Mouse (Mus musculus) limb, embryonic 15.5 days (tissue): Measurements from ENCODE around the gene Lrig1. TPM values are rescaled to one million over a fixed set of nuclear protein-coding genes. Genes with fewer than 3 reads are reported as not detected.

Experiments used
- ATAC-seq: fragments of 200-750 bp; cut with Nextera tagmentation; 2 replicates; pipeline ENCODE4 v1.8.0; 2017; ENCODE audit warnings: low read depth, moderate TSS enrichment; ENCODE audit not compliant: insufficient number of reproducible peaks, low FRiP score, low TSS enrichment
- H3K27ac ChIP-seq: fragments of 300-500 bp; sonication (generic); 2 replicates; pipeline ENCODE4 v1.5.1; 2015; ENCODE audit warnings: moderate library complexity, mild to moderate bottlenecking, inconsistent platforms
- H3K27me3 ChIP-seq: fragments of 300-500 bp; sonication (generic); 2 replicates; pipeline ENCODE4 v1.6.1; 2015; ENCODE audit warnings: inconsistent platforms
- H3K36me3 ChIP-seq: fragments of 300-500 bp; sonication (generic); 2 replicates; pipeline ENCODE4 v1.6.1; 2015; ENCODE audit warnings: inconsistent platforms
- H3K4me1 ChIP-seq: fragments of 300-500 bp; sonication (generic); 2 replicates; pipeline ENCODE4 v1.6.1; 2015; ENCODE audit warnings: inconsistent platforms
- H3K4me2 ChIP-seq: fragments of 300-500 bp; sonication (generic); 2 replicates; pipeline ENCODE4 v1.6.1; 2015; ENCODE audit warnings: mild to moderate bottlenecking, inconsistent platforms
- H3K4me3 ChIP-seq: fragments of 300-500 bp; sonication (generic); 2 replicates; pipeline ENCODE4 v1.5.1; 2015; ENCODE audit warnings: mild to moderate bottlenecking, inconsistent platforms
- H3K9ac ChIP-seq: fragments of 300-500 bp; sonication (generic); 2 replicates; pipeline ENCODE4 v1.6.1; 2015; ENCODE audit warnings: inconsistent platforms
- H3K9me3 ChIP-seq: fragments of 300-500 bp; sonication (generic); 2 replicates; pipeline ENCODE4 v1.6.1; 2016; ENCODE audit warnings: inconsistent platforms
- WGBS: fragments of 180-500 bp; shearing (Covaris S2); methylation state at CpG from one replicate; pipeline ENCODE4 v1.1.7; 2015; 5-methylcytosine and 5-hydroxymethylcytosine counted together
- polyA plus RNA-seq: library from polyadenylated mRNA; unstranded; fragments of >200 nt; fragmentation: Nextera tagmentation; extraction: Ambion mirVana; gene quantifications from 2 replicates; pipeline ENCODE4 v1.2.1, GENCODE M21; 2015

The Lrig1 gene
- polyA plus RNA-seq, 1 experiment from 2014 or later: 22.5 TPM

DNA sequence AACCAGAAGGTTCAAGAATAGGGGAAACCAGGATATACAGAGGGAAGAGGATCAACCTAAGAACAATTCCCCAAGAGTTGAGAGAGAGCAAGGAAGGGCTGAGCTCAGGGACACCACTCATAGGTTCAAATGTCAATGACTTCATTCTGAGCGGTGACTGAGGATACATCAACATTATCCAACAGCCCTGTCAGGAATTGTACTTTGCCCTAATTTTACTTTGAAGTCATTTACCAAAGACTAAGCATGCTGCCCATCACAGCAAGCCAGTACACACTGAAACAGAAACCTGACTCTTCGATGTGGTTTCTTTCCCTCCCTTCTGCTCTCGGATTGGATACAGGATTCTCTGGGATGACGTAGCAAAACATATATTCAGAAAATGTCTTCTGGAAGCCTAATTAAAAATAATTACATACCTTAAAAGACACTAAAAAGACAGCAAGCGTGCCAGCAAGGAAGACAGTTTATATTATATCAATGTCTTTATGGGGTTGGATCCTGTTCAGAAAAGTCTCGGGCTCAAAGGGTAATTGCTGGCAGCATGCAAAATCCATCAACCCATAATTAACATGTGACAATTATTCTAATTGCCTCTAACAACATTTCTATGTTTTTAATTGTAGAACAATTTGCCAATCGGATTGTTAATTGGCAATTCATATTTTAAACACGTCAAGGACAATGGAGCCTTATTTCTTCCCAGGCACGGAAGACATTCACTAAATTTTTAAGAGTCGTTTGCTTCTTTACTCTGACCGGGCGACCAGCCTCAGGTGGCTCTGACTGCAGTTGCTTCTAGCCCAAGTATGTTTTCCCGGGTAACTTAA, 15.1 kb upstream of the Lrig1 start:
- Histone ChIP-seq H3K4me3 (no peak overlapping the region), H3K4me1 (peaks cover 20% of the 10 kb centered on the region; the same call in 1 of the 2 replicates), H3K36me3 (no peaks in the 10 kb centered on the region), H3K27ac (peak overlapping the region; percentile 5; the same call in 1 of the 2 replicates), H3K27me3 (no peaks in the 10 kb centered on the region), H3K9ac (no peak overlapping the region), H3K4me2 (peak overlapping the region; percentile 20; the same call in 1 of the 2 replicates), H3K9me3 (no peaks in the 10 kb centered on the region)
- WGBS: 17% methylated on average over 13 of the region's 13 CpGs
- ATAC-seq: no peak

DNA sequence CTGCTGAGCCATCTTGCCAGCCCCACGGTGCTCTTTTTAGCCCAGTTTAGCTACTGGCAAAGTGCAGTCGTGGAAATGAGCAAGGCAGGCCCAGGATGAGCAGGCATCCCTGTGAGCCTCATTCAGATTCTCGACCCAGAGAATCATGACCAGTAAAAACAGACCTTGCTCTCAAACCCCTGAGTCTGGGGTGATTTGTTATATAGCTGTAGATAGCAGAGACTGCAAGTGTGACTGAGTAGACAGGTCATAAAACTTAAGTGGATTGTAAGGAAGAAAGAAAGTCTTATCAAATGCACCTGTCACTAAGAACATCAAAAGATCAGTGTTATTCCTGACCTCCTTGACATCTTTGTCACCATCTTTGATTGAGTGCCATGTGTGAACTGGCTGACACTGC, 9.9 kb upstream of the Lrig1 start:
- Histone ChIP-seq H3K27me3 (no peaks in the 10 kb centered on the region), H3K27ac (no peak overlapping the region), H3K9ac (no peak overlapping the region), H3K9me3 (no peaks in the 10 kb centered on the region), H3K36me3 (no peaks in the 10 kb centered on the region), H3K4me2 (no peak overlapping the region), H3K4me1 (peaks cover 8% of the 10 kb centered on the region; the same call in 1 of the 2 replicates), H3K4me3 (no peak overlapping the region)
- ATAC-seq: no peak
- 32% methylated on average over 3 of the region's 3 CpGs for WGBS

DNA sequence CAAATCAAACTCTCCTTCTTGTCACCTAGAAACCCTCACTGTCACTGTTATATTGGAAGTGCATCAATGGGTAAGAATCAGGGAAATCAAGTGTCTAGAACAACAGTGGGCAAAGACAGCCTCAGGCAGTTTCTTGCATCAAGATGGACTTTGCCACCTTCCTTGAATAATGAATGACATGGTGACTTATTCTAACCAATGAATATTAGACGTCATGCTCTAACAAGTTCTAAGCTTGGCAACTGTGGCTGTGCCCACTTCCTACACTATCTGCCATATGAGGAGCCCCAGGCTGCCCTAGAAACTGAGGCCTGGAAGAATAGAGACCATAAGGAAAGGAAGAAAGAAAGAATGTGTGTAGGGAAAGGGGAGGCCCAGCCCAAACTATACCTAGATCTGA, 9.2 kb upstream of the Lrig1 start:
- WGBS: 73% methylated on average over 1 of the region's 1 CpGs
- no peak overlapping the region for H3K4me2 ChIP-seq

DNA sequence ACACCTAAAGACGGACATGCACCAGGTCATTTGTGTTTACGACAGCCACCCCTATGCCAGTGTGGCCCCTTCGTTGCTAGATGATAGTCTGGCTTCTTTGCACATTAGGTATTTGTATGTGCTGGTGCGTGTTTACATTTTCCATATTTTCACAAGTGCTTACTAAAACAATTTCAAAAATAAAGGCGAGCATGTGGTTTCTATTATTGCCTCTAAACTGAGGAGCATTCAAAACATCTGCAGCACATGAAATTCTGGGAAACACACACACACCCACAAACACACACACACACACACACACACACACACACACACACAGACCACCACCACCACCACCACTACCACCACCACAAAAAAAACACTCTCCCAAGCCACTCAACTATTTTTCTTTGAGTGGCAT, 7.3 kb upstream of the Lrig1 start:
- no peaks in the 10 kb centered on the region for H3K9me3 ChIP-seq
- ATAC-seq: no peak
- H3K4me3 ChIP-seq: no peak overlapping the region
- no peak overlapping the region for H3K9ac ChIP-seq
- H3K27me3 ChIP-seq: no peaks in the 10 kb centered on the region
- H3K4me1 ChIP-seq: peaks cover 13% of the 10 kb centered on the region
- H3K36me3 ChIP-seq: no peaks in the 10 kb centered on the region
- 38% methylated on average over 5 of the region's 5 CpGs for WGBS
- no peak overlapping the region for H3K27ac ChIP-seq
- H3K4me2 ChIP-seq: no peak overlapping the region

More for the DNA sequence above, 9.2 kb upstream of the Lrig1 start:
- no peak for ATAC-seq
- Histone ChIP-seq H3K9me3 (no peaks in the 10 kb centered on the region), H3K27me3 (no peaks in the 10 kb centered on the region), H3K4me1 (peaks cover 8% of the 10 kb centered on the region; the same call in 1 of the 2 replicates), H3K9ac (no peak overlapping the region), H3K4me3 (no peak overlapping the region), H3K27ac (no peak overlapping the region), H3K36me3 (no peaks in the 10 kb centered on the region)

DNA sequence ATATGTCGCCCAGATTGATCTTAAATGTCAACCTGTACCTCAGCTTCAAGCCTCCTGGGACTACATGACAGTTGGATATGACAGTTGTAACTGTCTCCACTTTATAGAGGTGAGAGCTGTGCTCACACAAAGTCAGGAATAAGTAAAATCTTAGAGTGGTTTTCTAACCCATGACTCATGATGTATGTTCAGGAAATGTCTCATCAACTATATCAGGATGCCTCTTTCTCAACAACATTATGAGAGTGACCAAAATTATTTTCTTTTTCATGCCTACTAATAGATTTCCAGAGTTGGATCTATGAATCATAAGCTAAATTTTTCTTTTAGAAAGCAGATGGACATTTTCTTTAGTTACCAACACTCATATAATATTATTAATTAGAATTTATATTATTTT, 6.0 kb upstream of the Lrig1 start:
- 67% methylated on average over 1 of the region's 1 CpGs for WGBS
- H3K27me3 ChIP-seq: no peaks in the 10 kb centered on the region
- no peak overlapping the region for H3K9ac ChIP-seq
- H3K4me2 ChIP-seq: no peak overlapping the region
- H3K4me3 ChIP-seq: no peak overlapping the region
- H3K9me3 ChIP-seq: no peaks in the 10 kb centered on the region
- H3K27ac ChIP-seq: no peak overlapping the region
- no peak for ATAC-seq
- H3K4me1 ChIP-seq: peaks cover 22% of the 10 kb centered on the region
- H3K36me3 ChIP-seq: no peaks in the 10 kb centered on the region

DNA sequence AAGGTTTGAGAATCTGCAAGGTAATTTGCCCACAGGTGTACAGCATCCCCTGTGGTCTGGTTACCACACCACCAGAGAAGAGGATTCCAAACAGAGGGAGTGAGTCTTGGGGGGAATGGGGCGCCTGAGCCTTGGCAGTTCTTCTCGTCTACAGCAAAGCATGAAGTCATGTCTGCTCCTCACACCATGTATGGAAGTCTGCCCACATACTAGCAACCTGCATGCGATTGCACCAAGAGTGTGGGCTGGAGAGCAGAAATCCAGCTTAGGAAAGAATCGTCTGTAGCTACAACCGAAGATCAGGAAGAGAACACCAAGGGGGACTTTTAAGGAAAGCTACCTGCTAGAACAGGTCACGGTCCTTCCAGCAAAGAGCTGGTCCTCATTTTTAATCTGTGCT, 3.0 kb upstream of the Lrig1 start:
- ATAC-seq: no peak
- Histone ChIP-seq H3K36me3 (no peaks in the 10 kb centered on the region), H3K4me1 (peaks cover 33% of the 10 kb centered on the region), H3K9ac (no peak overlapping the region), H3K4me2 (no peak overlapping the region), H3K9me3 (no peaks in the 10 kb centered on the region), H3K27me3 (no peaks in the 10 kb centered on the region), H3K27ac (no peak overlapping the region), H3K4me3 (no peak overlapping the region)
- WGBS: 69% methylated on average over 6 of the region's 6 CpGs

DNA sequence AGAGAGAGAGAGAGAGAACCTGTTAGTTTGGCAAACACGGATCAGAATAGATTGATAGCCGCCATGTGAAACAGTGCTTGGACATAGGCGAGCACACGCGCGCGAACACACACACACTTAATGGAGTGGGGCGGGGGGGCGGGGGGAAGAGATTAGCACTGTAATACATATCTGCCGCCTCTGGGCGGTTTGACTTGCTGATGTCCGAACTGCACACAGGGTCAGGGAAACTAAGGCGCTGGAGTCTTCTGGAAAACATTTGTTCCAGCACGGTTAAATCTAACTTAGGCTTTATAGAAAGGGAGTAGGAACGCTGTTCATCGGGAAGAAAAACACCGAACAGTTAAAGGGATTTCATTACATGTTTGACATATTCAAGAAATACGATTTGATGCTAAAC, 1.1 kb upstream of the Lrig1 start:
- H3K9ac ChIP-seq: no peak overlapping the region
- H3K4me1 ChIP-seq: peaks cover 44% of the 10 kb centered on the region
- H3K36me3 ChIP-seq: no peaks in the 10 kb centered on the region
- ATAC-seq: no peak
- peak overlapping the region; percentile 90 for H3K4me3 ChIP-seq
- peak overlapping the region; percentile 83 for H3K4me2 ChIP-seq
- H3K27ac ChIP-seq: peak overlapping the region; percentile 79
- H3K27me3 ChIP-seq: no peaks in the 10 kb centered on the region
- 1% methylated on average over 18 of the region's 18 CpGs for WGBS
- no peaks in the 10 kb centered on the region for H3K9me3 ChIP-seq

DNA sequence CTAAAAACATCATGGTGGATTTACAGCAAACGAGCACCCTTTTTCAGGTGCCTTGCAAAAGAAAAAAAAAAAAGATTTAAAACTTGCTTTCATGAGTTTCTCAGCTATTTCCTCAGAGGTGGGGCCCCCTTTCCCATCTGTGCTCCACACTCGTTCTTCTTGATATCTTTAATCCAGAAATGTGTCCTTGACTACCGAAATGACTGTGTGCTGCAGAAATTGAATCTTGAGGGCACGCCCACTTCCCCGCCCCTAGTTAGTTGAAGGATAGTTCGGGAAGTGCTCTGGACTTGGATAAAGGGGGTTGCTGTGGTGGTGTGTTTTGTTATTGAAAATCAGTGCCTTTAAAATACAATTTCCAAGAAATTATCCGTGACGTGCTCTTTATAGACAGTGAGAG, 654 bp upstream of the Lrig1 start:
- Histone ChIP-seq H3K4me1 (peaks cover 49% of the 10 kb centered on the region), H3K27ac (peak overlapping the region; percentile 79), H3K9ac (no peak overlapping the region), H3K9me3 (no peaks in the 10 kb centered on the region), H3K4me3 (peak overlapping the region; percentile 90), H3K27me3 (no peaks in the 10 kb centered on the region), H3K36me3 (no peaks in the 10 kb centered on the region), H3K4me2 (peak overlapping the region; percentile 83)
- no peak for ATAC-seq
- 0% methylated on average over 8 of the region's 8 CpGs for WGBS

DNA sequence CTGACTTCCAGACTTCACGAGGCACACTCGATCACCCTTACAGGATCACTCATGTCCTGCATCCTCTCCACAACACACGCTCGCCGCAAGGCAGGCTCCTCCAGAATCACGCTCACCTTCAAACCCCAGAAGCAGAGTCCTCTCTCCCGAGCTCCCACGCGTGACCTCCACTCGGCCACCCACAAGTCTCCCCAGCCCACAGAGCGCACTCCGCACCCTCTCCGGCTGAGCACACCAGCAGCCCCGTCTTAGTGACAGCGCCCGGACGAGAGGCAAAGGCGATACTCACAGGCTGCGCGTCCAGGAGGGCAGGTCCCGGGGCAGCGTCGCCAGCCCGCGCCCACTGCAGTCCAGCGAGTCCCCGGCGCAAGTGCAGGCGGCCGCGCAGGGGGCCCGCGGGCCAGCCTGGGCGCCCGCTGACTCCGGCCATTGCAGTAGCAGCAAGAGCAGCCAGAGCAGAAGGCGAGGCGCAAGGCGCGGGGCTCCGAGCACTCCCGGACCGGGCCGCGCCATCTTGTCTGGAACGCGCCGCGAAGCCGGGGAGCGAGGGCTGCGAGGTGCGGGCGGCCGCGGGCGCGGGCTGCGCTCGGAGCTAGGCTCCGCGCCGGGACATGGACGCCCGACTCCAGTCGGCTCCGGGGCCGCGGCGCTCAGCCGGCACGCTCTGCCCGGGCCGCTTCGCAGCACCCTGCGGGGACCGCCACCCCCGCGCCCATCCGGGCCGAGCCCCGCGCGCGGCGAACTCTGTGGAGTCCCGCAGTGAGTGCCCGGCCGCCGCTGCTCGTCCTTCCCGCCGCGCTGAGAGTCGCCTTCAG, 578 bp downstream of the Lrig1 start:
- under 1% methylated on average over 82 of the region's 95 CpGs for WGBS
- peak overlapping the region; percentile 94 for H3K27ac ChIP-seq
- H3K27me3 ChIP-seq: no peaks in the 10 kb centered on the region
- peak overlapping the region; percentile 90 for H3K4me3 ChIP-seq
- H3K36me3 ChIP-seq: no peaks in the 10 kb centered on the region
- H3K4me1 ChIP-seq: peaks cover 58% of the 10 kb centered on the region
- peak overlapping the region; percentile 99 for H3K9ac ChIP-seq
- peak; percentile 45 for ATAC-seq
- H3K4me2 ChIP-seq: peak overlapping the region; percentile 83
- H3K9me3 ChIP-seq: no peaks in the 10 kb centered on the region

DNA sequence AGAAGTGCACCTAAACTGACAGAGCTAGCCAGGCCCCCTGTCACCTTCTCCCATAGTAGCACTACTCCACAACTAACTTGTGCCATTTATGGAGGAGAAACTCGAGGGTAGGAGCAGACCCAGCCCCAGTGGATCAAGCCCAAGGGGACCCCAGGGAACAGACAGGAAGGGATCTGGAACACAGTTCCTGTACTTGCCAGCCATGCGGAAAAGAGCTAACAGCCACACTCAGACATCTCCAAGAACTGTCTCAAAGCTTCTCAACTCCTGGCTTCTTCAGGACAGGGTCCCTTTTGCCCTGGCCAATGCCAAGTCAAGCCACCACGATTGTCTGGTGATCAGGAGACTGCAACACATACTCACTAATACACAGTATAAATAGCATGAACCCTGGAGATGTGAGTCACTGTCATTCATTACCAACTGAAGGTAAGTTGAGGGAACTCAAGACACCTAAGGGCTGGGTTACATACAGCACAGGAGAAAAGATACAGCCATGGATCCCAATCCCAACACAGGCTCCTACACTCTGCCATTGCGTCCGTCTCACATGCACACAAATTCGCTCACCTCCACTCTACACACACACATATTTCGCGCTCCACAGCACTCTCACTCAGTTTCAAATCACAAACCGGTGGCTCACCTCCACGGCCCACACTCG, 1.3 kb downstream of the Lrig1 start:
- peak overlapping the region; percentile 83 for H3K4me2 ChIP-seq
- no peak for ATAC-seq
- H3K36me3 ChIP-seq: no peaks in the 10 kb centered on the region
- H3K9me3 ChIP-seq: no peaks in the 10 kb centered on the region
- H3K4me1 ChIP-seq: peaks cover 60% of the 10 kb centered on the region
- H3K27ac ChIP-seq: peak overlapping the region; percentile 94
- WGBS: 4% methylated on average over 11 of the region's 11 CpGs
- H3K27me3 ChIP-seq: no peaks in the 10 kb centered on the region
- peak overlapping the region; percentile 99 for H3K9ac ChIP-seq
- H3K4me3 ChIP-seq: peak overlapping the region; percentile 90

DNA sequence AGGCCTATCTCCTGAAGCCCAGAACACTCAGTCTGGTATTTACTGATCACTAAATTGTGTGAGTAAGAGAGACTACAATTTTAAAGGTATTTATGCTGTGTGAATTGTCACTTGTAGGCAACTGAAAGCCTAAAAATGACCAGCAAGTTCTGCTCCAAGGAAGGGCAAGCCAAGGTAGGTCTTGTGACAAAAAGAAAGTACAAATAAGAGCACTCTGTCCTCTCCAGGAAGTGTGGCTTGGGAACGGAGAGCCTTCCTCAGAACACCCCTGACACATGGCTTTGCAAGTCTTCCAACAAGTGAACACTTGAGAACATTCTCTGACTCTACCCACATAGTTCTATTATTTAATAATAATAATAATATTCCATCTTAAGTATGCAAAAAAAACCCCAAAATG, 2.5 kb downstream of the Lrig1 start:
- H3K4me2 ChIP-seq: peak overlapping the region; percentile 83
- no peaks in the 10 kb centered on the region for H3K36me3 ChIP-seq
- H3K4me1 ChIP-seq: peaks cover 61% of the 10 kb centered on the region
- WGBS: 47% methylated on average over 1 of the region's 1 CpGs
- no peak overlapping the region for H3K9ac ChIP-seq
- H3K4me3 ChIP-seq: peak overlapping the region; percentile 90
- H3K27me3 ChIP-seq: no peaks in the 10 kb centered on the region
- no peak for ATAC-seq
- no peak overlapping the region; the same call in 1 of the 2 replicates for H3K27ac ChIP-seq
- H3K9me3 ChIP-seq: no peaks in the 10 kb centered on the region
